Mouse (Mus musculus): ENCODE results near the gene Tspan9.

DNA sequence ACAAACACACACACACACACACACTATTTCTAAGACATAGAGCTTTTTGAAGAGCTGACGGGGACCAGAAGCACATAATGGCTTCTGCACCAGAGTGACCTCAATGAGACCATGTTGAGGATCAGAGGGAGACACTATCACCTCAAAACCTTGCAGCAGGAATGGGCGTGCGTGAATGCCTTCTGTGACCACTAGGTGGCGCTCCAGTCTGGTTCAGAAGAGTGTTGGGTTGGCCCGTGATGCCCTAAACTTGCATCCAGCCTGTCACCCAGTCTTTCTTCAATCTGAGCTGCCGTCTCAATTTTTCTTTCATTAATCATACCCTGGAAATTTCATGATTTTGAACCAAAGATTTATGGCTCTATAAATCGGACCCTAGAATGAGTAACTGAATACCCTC is 173.3 kb downstream of the Tspan9 start:
- no peak for TF ChIP-seq GATA1 (IDR thresholded peaks at IDR 0.05; ENCODE audit: borderline replicate concordance, low read length)
- no peak for TF ChIP-seq FLI1 (IDR thresholded peaks at IDR 0.05; ENCODE audit: low read length)
